Mouse (Mus musculus) forebrain, embryonic 11.5 days (tissue): ENCODE measurements at regions not wholly inside any gene's neighbourhood (a gene's known extent, or its start where the extent isn't known, plus 50 kb on each side); places are given as distances from the start of the nearest gene placed in this dataset.
A peak's percentile ranks its signal among the peaks of the same experiment; 100 is the strongest.

Experiments
- ATAC-seq: fragments of 200-750 bp; cut with Nextera tagmentation; replicated peaks from 2 replicates; pipeline ENCODE4 v1.8.0; 2017; ENCODE audit warnings: moderate TSS enrichment; ENCODE audit not compliant: low FRiP score
- DNase-seq: peaks from one replicate; pipeline ENCODE4 v3.0.0-alpha.2; 2017; ENCODE audit warnings: low spot score
- H3K27ac ChIP-seq: fragments of 300-500 bp; sonication (generic); 2 replicates; pipeline ENCODE4 v1.5.1; 2014; ENCODE audit warnings: low read depth, low read length
- H3K27me3 ChIP-seq: fragments of 300-500 bp; sonication (generic); 2 replicates; pipeline ENCODE4 v1.6.1; 2014; ENCODE audit warnings: mild to moderate bottlenecking, low read length, mixed read lengths; ENCODE audit not compliant: control insufficient read depth, insufficient read depth
- H3K36me3 ChIP-seq: fragments of 300-500 bp; sonication (generic); 2 replicates; pipeline ENCODE4 v1.6.1; 2014; ENCODE audit warnings: mild to moderate bottlenecking, low read length, moderate library complexity, mixed read lengths; ENCODE audit not compliant: control insufficient read depth, insufficient read depth
- H3K4me1 ChIP-seq: fragments of 300-500 bp; sonication (generic); replicated peaks from 2 replicates; pipeline ENCODE4 v1.6.1; 2014; ENCODE audit warnings: low read length, mixed read lengths; ENCODE audit not compliant: control insufficient read depth, insufficient read depth
- H3K4me2 ChIP-seq: fragments of 300-500 bp; sonication (generic); 2 replicates; pipeline ENCODE4 v1.6.1; 2014; ENCODE audit warnings: low read depth, mild to moderate bottlenecking, low read length, moderate library complexity, mixed read lengths; ENCODE audit not compliant: severe bottlenecking
- H3K4me3 ChIP-seq: fragments of 300-500 bp; sonication (generic); 2 replicates; pipeline ENCODE4 v1.5.1; 2014; ENCODE audit warnings: low read depth, low read length
- H3K9ac ChIP-seq: fragments of 300-500 bp; sonication (generic); 2 replicates; pipeline ENCODE4 v1.6.1; 2014; ENCODE audit warnings: low read length
- H3K9me3 ChIP-seq: fragments of 300-500 bp; sonication (generic); 2 replicates; pipeline ENCODE4 v1.6.1; 2016; ENCODE audit warnings: low read length, mixed read lengths; ENCODE audit not compliant: control insufficient read depth
- WGBS: fragments of 180-500 bp; shearing (Covaris S2); extraction: QIAGEN DNeasy Blood & Tissue Kit; methylation state at CpG from one replicate; pipeline ENCODE4 v1.1.7; 2014; 5-methylcytosine and 5-hydroxymethylcytosine counted together

DNA sequence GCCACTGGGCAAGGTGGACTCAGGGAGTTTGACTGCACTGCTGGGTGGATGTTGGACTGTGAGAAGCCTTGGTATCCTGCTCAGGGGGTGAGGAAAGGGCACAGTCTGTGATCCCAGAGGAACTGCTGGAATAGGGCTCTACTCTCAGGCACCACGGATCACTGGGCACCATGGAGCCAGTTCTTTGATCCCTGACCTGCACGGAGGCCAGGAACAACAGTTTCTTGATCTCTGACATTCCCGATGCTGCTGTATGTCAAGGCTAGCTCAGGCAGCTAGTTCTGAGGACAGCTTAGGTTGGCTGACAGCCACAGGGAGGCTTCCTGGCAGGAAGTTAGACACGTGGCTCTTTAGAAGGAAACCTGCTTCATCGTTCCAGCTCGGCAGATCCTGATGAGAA, 289.5 kb upstream of the Slit2 start:
- Histone ChIP-seq H3K27ac (no peak overlapping the region), H3K9me3 (no peaks in the 10 kb centered on the region), H3K27me3 (no peaks in the 10 kb centered on the region), H3K9ac (no peak overlapping the region), H3K4me1 (no peaks in the 10 kb centered on the region), H3K4me2 (no peak overlapping the region), H3K4me3 (no peak overlapping the region), H3K36me3 (no peaks in the 10 kb centered on the region)
- ATAC-seq (no peak), DNase-seq (no peak)
- 77% methylated on average over 6 of the region's 6 CpGs for WGBS

DNA sequence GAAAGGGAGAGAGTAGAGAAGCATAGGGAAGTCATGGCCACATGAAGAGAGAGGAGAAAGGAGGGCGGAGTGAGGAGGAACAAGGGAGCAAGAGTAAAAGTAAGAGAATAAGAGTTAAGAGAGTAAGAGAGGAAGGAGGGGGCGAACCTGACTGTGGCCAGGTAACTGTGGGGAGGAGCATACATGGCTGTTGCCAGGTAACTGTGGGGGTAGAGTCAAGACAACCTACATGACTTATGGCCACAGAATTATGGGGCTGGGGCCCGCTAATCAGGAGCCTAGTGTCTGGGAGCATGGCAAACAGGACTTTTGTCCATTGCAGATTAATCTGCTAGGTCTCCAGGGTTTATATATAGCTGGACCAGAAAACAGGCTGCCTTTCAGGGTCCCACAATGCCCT, 289.0 kb upstream of the Slit2 start:
- no peak overlapping the region for H3K27ac ChIP-seq
- H3K4me3 ChIP-seq, result no peak overlapping the region
- no peaks in the 10 kb centered on the region for H3K9me3 ChIP-seq
- no peak for ATAC-seq
- no peaks in the 10 kb centered on the region for H3K36me3 ChIP-seq
- WGBS, result 94% methylated on average over 3 of the region's 3 CpGs
- no peak overlapping the region for H3K9ac ChIP-seq
- no peaks in the 10 kb centered on the region for H3K27me3 ChIP-seq
- H3K4me2 ChIP-seq, result no peak overlapping the region
- DNase-seq, result no peak
- H3K4me1 ChIP-seq, result no peaks in the 10 kb centered on the region

DNA sequence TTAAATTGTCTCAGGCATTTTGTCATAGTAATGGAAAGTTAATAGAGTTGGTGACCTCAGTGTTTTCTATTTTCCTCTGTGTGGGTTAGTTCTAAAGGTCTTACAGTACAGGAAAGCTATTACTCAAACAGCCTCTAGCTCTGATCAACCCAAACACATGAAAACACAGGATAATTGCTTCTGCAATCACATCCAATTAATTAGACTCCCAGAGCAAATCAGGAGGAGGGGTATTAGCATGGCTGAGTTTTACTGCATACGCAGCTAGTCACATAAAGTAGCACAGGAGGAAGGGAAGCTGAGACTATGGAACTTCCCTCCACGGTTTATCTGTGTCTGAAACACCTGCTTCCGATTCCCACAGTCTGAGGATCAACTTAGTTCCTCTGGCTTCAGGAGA, 288.3 kb upstream of the Slit2 start:
- Histone ChIP-seq H3K36me3 (no peaks in the 10 kb centered on the region), H3K9ac (no peak overlapping the region), H3K27ac (no peak overlapping the region), H3K4me1 (no peaks in the 10 kb centered on the region), H3K27me3 (no peaks in the 10 kb centered on the region), H3K4me2 (no peak overlapping the region), H3K9me3 (no peaks in the 10 kb centered on the region), H3K4me3 (no peak overlapping the region)
- WGBS, result 86% methylated on average over 3 of the region's 3 CpGs
- no peak for ATAC-seq
- no peak for DNase-seq

DNA sequence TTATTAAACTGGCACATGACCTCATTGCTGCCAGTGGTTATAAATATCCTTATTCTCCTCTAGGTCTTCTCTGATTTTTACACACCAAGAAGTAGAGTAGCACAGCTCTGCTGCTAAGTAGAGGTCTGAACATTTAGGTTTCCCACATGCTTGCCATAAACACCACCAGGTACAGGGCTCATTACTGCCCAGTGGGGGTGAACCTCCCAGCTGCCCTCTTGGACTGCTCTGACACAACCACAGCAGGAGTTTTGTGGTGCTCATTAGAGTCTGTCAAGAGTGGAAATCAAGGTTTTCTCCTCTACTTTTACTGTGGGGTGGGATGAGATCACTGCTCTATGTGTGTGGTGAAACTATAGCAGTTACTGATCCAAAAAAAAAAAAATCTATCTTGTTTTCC, 271.4 kb upstream of the Slit2 start:
- no peaks in the 10 kb centered on the region for H3K36me3 ChIP-seq
- no peak overlapping the region for H3K27ac ChIP-seq
- H3K9ac ChIP-seq, result no peak overlapping the region
- no peaks in the 10 kb centered on the region for H3K27me3 ChIP-seq
- no peak for ATAC-seq
- no peak for DNase-seq
- H3K4me2 ChIP-seq, result no peak overlapping the region
- no peak overlapping the region for H3K4me3 ChIP-seq
- no peaks in the 10 kb centered on the region for H3K4me1 ChIP-seq
- H3K9me3 ChIP-seq, result no peaks in the 10 kb centered on the region

DNA sequence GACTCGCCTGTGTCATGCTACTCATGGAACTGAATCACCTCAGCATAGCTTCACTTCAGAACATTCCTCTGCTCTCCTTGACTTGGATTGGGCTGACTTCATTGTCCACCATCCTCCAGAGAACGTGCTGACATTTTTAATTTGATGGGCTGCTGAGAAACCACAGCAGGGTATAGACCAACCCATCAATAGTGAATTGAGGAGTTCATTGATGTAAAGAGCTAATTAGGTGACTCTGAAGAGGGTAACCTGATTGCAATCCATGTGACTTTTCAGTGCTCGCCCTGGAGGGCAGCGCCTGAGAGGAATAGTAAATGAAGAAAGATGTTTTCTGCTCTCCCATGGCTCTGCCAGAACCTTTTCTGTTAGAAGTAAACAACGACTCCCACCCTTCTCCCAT, 268.6 kb upstream of the Slit2 start:
- no peak overlapping the region for H3K27ac ChIP-seq
- H3K4me2 ChIP-seq, result no peak overlapping the region
- no peaks in the 10 kb centered on the region for H3K4me1 ChIP-seq
- ATAC-seq (peak; percentile 75), DNase-seq (no peak)
- H3K9ac ChIP-seq, result no peak overlapping the region
- WGBS, result 26% methylated on average over 5 of the region's 5 CpGs
- no peaks in the 10 kb centered on the region for H3K36me3 ChIP-seq
- H3K27me3 ChIP-seq, result no peaks in the 10 kb centered on the region
- H3K4me3 ChIP-seq, result no peak overlapping the region
- H3K9me3 ChIP-seq, result no peaks in the 10 kb centered on the region

DNA sequence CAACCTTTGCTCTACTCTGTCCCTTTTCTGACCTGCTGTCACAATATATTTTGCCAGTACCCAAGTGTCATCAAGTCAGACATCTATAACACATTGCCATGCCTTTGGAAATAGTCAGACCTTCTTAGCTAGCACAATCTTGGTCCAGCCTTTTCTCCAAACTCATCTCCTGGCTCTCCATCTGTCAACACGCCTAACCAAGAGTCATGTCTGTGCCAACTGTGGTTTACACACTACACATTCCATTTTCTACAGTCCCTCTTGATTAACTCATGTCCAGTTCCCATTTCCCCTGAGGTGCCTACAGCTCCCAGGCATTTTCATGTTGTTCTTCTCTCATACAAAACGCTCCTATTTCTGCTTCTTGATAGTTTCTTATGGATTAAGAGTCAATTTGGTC, 258.0 kb upstream of the Slit2 start:
- H3K9me3 ChIP-seq, result no peaks in the 10 kb centered on the region
- no peak for ATAC-seq
- WGBS, result 83% methylated on average over 2 of the region's 2 CpGs

DNA sequence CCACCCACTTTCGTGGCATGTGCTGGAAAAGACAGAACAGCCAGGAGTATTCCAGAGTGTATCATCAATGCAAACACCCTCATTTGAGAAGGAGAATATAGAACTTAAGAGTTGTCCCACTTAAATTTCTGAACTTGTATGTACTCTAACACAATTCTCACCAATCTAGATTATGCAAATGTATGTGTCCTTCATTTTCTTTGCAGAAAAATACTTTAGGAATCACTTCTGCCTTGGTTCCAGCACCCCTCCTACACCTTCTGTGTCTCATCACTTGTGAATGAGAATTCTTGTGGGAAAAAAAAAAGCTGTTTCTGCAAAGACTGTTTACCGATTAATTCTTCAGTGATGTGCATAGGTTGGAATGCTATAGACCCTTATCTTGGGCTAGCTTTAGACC, 240.2 kb upstream of the Slit2 start:
- Histone ChIP-seq H3K4me2 (no peak overlapping the region), H3K9me3 (no peaks in the 10 kb centered on the region), H3K36me3 (no peaks in the 10 kb centered on the region), H3K9ac (no peak overlapping the region), H3K27me3 (no peaks in the 10 kb centered on the region), H3K4me1 (no peaks in the 10 kb centered on the region), H3K4me3 (no peak overlapping the region), H3K27ac (no peak overlapping the region)
- ATAC-seq (no peak), DNase-seq (no peak)
- 87% methylated on average over 2 of the region's 2 CpGs for WGBS

More for the DNA sequence above, 258.0 kb upstream of the Slit2 start:
- DNase-seq, result no peak
- no peak overlapping the region for H3K9ac ChIP-seq
- no peaks in the 10 kb centered on the region for H3K36me3 ChIP-seq
- no peak overlapping the region for H3K4me2 ChIP-seq
- H3K27ac ChIP-seq, result no peak overlapping the region
- no peak overlapping the region for H3K4me3 ChIP-seq
- H3K4me1 ChIP-seq, result no peaks in the 10 kb centered on the region
- H3K27me3 ChIP-seq, result no peaks in the 10 kb centered on the region

DNA sequence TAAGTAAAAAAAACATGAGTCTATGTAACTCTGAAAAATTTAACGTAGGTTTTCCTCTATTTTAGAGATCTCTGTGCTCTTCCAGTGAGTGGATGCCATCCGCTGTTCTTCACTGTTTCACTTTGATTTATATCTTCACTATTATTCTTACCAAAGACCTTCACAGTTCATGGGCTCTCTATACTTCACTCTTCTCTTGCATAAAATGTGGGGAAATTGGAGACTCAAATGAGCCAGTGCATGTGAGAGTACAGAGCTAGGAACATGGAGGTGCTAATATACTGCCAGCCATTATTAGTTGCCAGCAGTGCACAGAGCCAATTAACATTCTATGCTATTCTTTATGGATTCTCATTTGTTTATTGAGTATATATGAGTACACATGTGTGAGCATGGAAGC, 237.8 kb upstream of the Slit2 start:
- H3K27me3 ChIP-seq, result no peaks in the 10 kb centered on the region
- no peaks in the 10 kb centered on the region for H3K4me1 ChIP-seq
- no peak overlapping the region for H3K27ac ChIP-seq
- no peaks in the 10 kb centered on the region for H3K36me3 ChIP-seq
- no peak for DNase-seq
- WGBS, result 82% methylated on average over 2 of the region's 2 CpGs
- H3K9me3 ChIP-seq, result no peaks in the 10 kb centered on the region
- H3K9ac ChIP-seq, result no peak overlapping the region
- H3K4me2 ChIP-seq, result no peak overlapping the region
- no peak for ATAC-seq
- H3K4me3 ChIP-seq, result no peak overlapping the region

DNA sequence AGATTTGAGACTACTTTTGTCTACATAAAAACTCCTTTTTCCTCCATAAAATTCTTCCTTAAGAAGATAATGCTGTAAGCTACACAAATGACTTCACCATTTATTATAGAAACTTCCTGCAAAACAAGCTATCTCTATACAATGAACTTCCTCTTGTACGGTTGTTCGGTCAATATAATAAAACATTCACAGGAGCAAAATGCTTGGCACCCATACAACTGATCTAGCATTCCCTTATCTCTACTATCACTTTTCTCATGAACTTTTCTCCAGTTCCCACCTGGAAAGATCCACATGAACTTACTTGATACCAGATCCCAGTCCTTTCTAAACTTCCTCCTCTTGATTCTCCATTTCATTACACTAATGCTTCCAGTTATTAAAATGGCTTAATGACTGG, 231.0 kb upstream of the Slit2 start:
- Histone ChIP-seq H3K4me3 (no peak overlapping the region), H3K4me2 (no peak overlapping the region), H3K36me3 (no peaks in the 10 kb centered on the region), H3K4me1 (no peaks in the 10 kb centered on the region), H3K27ac (no peak overlapping the region), H3K9me3 (no peaks in the 10 kb centered on the region), H3K9ac (no peak overlapping the region), H3K27me3 (no peaks in the 10 kb centered on the region)
- 97% methylated on average over 2 of the region's 2 CpGs for WGBS
- no peak for DNase-seq
- ATAC-seq, result no peak
